Mouse (Mus musculus): ENCODE measurements around the gene Hdac9. TPM values are rescaled to one million over a fixed set of nuclear protein-coding genes. Genes with fewer than 3 reads are reported as not detected.
"Not testable (repeated sequence)": the region's sequence is repeated elsewhere in the genome, so short reads cannot be mapped to it uniquely, and the experiment has no call there.

The Hdac9 gene
- polyA plus RNA-seq, 1 experiment from 2014 or later = 5.3 TPM

- no peaks in the 10 kb centered on the region for H3K4me1 ChIP-seq (ENCODE audit: control insufficient read depth, insufficient read depth, low read length)
- H3K9ac ChIP-seq (ENCODE audit: low read depth, low read length) = no peak overlapping the region
- 56% methylated on average over 7 of the region's 7 CpGs for WGBS
- H3K27me3 ChIP-seq (ENCODE audit: control insufficient read depth, insufficient read depth, low read length) = no peaks in the 10 kb centered on the region
- no peak overlapping the region for H3K4me2 ChIP-seq (replicated peaks; ENCODE audit: low read depth, low read length)
- ATAC-seq (ENCODE audit: low FRiP score, low TSS enrichment) = no peak
- H3K9me3 ChIP-seq (ENCODE audit: control insufficient read depth, low read length) = no peaks in the 10 kb centered on the region
- no peaks in the 10 kb centered on the region for H3K36me3 ChIP-seq (ENCODE audit: control insufficient read depth, insufficient read depth, low read length)
- H3K27ac ChIP-seq (ENCODE audit: low read depth, low read length) = no peak overlapping the region
- no peak overlapping the region for H3K4me3 ChIP-seq (ENCODE audit: low read length)
Observed at GRCm38 (mm10) chr12:34051112-34051511, 865.8 kb downstream of the Hdac9 start.

GRCm38 (mm10) chr12:34040949-34041348, 875.9 kb downstream of the Hdac9 start:
- ATAC-seq (ENCODE audit: low FRiP score, low TSS enrichment) = no peak

GRCm38 (mm10) chr12:34040061-34040460, 876.8 kb downstream of the Hdac9 start:
- Histone ChIP-seq H3K4me2 (replicated peaks; ENCODE audit: low read depth, low read length) (no peak overlapping the region), H3K27me3 (ENCODE audit: control insufficient read depth, insufficient read depth, low read length) (no peaks in the 10 kb centered on the region), H3K9ac (ENCODE audit: low read depth, low read length) (no peak overlapping the region), H3K4me1 (ENCODE audit: control insufficient read depth, insufficient read depth, low read length) (no peaks in the 10 kb centered on the region), H3K36me3 (ENCODE audit: control insufficient read depth, insufficient read depth, low read length) (no peaks in the 10 kb centered on the region), H3K9me3 (ENCODE audit: control insufficient read depth, low read length) (no peaks in the 10 kb centered on the region), H3K27ac (ENCODE audit: low read depth, low read length) (no peak overlapping the region), H3K4me3 (ENCODE audit: low read length) (no peak overlapping the region)
- 82% methylated on average over 7 of the region's 7 CpGs for WGBS
- no peak for ATAC-seq (ENCODE audit: low FRiP score, low TSS enrichment)

More at GRCm38 (mm10) chr12:34040949-34041348, 875.9 kb downstream of the Hdac9 start:
- Histone ChIP-seq H3K36me3 (ENCODE audit: control insufficient read depth, insufficient read depth, low read length) (no peaks in the 10 kb centered on the region), H3K9ac (ENCODE audit: low read depth, low read length) (no peak overlapping the region), H3K27ac (ENCODE audit: low read depth, low read length) (no peak overlapping the region), H3K4me3 (ENCODE audit: low read length) (no peak overlapping the region), H3K4me2 (replicated peaks; ENCODE audit: low read depth, low read length) (no peak overlapping the region), H3K9me3 (ENCODE audit: control insufficient read depth, low read length) (no peaks in the 10 kb centered on the region), H3K4me1 (ENCODE audit: control insufficient read depth, insufficient read depth, low read length) (no peaks in the 10 kb centered on the region), H3K27me3 (ENCODE audit: control insufficient read depth, insufficient read depth, low read length) (no peaks in the 10 kb centered on the region)
- 83% methylated on average over 6 of the region's 6 CpGs for WGBS

- not testable (repeated sequence) for H3K4me3 ChIP-seq (ENCODE audit: low read length); H3K9me3 ChIP-seq (ENCODE audit: control insufficient read depth, low read length); H3K4me1 ChIP-seq (ENCODE audit: control insufficient read depth, insufficient read depth, low read length); H3K27ac ChIP-seq (ENCODE audit: low read depth, low read length); H3K4me2 ChIP-seq (replicated peaks; ENCODE audit: low read depth, low read length); H3K9ac ChIP-seq (ENCODE audit: low read depth, low read length); ATAC-seq (ENCODE audit: low FRiP score, low TSS enrichment); H3K36me3 ChIP-seq (ENCODE audit: control insufficient read depth, insufficient read depth, low read length); H3K27me3 ChIP-seq (ENCODE audit: control insufficient read depth, insufficient read depth, low read length)
- WGBS = 85% methylated on average over 1 of the region's 1 CpGs
Observed at GRCm38 (mm10) chr12:34009796-34010195, 907.1 kb downstream of the Hdac9 start.

Other genes starting within 250 kb of the Hdac9 start
- not detected in 2 replicates for gene Prps1l1, start 67.7 kb upstream of the Hdac9 start, polyA plus RNA-seq (2014; fragmentation: Nextera tagmentation; extraction: Ambion mirVana)
- 13.9 and 23.5 TPM in 2 replicates for gene Snx13, start 130.1 kb upstream of the Hdac9 start, polyA plus RNA-seq (2014; fragmentation: Nextera tagmentation; extraction: Ambion mirVana)